Mouse (Mus musculus): Measurements from ENCODE around the gene Adamtsl2. TPM values are rescaled to one million over a fixed set of nuclear protein-coding genes. Genes with fewer than 3 reads are reported as not detected.

Gene Adamtsl2
- polyA plus RNA-seq, 2 experiments: 0.25 to 0.47 TPM

DNA sequence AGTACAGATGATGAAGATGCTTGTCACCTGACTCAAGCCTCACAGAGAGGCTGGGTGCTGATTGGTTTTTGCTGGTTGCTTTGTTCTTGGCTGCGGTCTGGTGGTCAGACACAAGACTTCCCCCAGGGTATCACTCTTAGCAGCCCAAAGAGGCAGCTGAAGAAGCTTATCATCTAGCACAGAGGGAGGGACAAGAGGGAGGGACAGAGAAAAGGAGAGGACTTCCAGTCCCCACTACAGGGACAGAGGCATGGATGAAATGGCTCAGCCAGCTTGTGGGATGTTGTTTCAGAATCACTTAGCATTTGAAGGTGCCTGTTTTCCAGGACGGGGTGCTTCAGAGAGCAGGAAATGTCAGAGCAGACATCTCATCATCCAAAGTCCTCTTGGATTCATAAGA is 867 bp upstream of the Adamtsl2 start:
- Histone ChIP-seq H3K4me2 (ENCODE audit: low read depth) (no peak overlapping the region), H3K27me3 (ENCODE audit: control insufficient read depth, insufficient read depth, low read length) (peaks cover 4% of the 10 kb centered on the region), H3K9me3 (ENCODE audit: control insufficient read depth, low read length) (no peaks in the 10 kb centered on the region), H3K4me3 (ENCODE audit: insufficient read depth in 1 of 2, low read depth in 2 of 2, low read length in 2 of 2) (no peak overlapping the region), H3K4me1 (replicated peaks; ENCODE audit: control insufficient read depth in 2 of 2, insufficient read depth in 2 of 2, low read length in 1 of 2) (no peaks in the 10 kb centered on the region), H3K9ac (replicated peaks) (no peak overlapping the region), H3K36me3 (replicated peaks; ENCODE audit: control insufficient read depth, insufficient read depth, low read depth) (no peaks in the 10 kb centered on the region), H3K27ac (no peak overlapping the region)
- no peak for DNase-seq (ENCODE audit: low read depth in 3 of 3, low spot score in 3 of 3)
- no peak for TF ChIP-seq CTCF (IDR thresholded peaks at IDR 0.05; ENCODE audit: low read depth)
- TF ChIP-seq EP300 (IDR thresholded peaks at IDR 0.05; ENCODE audit: low read depth): no peak
- no peak for ATAC-seq (ENCODE audit: insufficient read depth)
- WGBS (ENCODE audit: insufficient replicate concordance): 21% methylated on average over 2 of the region's 2 CpGs

DNA sequence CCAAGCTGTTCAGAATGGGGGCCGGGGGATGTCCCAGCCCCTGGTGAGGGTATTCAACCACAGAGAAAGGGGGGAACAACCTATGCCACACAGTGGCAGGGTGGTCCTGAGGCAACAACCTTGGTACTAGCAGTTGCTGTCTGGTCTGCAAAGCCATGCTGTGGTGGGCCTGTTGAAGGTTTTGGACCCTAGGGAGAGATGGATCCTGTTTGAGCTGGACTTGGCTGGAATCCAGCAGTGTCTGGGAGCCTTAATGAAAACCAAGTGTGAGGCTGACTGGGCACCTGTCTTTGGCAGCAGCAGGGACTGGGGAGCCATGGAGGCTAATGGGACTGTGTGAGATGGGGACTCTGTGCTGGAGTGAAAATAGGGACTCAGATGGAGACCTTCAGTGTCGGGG is 470 bp downstream of the Adamtsl2 start:
- ATAC-seq (ENCODE audit: insufficient read depth) (no peak), DNase-seq (ENCODE audit: low read depth in 3 of 3, low spot score in 3 of 3) (no peak)
- Histone ChIP-seq H3K27ac (no peak overlapping the region), H3K4me1 (replicated peaks; ENCODE audit: control insufficient read depth in 2 of 2, insufficient read depth in 2 of 2, low read length in 1 of 2) (no peaks in the 10 kb centered on the region), H3K4me3 (ENCODE audit: insufficient read depth in 1 of 2, low read depth in 2 of 2, low read length in 2 of 2) (no peak overlapping the region), H3K36me3 (replicated peaks; ENCODE audit: control insufficient read depth, insufficient read depth, low read depth) (no peaks in the 10 kb centered on the region), H3K9me3 (ENCODE audit: control insufficient read depth, low read length) (no peaks in the 10 kb centered on the region), H3K4me2 (ENCODE audit: low read depth) (no peak overlapping the region), H3K9ac (replicated peaks) (no peak overlapping the region), H3K27me3 (ENCODE audit: control insufficient read depth, insufficient read depth, low read length) (peaks cover 4% of the 10 kb centered on the region)
- TF ChIP-seq CTCF (IDR thresholded peaks at IDR 0.05; ENCODE audit: low read depth) (no peak), EP300 (IDR thresholded peaks at IDR 0.05; ENCODE audit: low read depth) (no peak)
- WGBS (ENCODE audit: insufficient replicate concordance): 44% methylated on average over 2 of the region's 2 CpGs

DNA sequence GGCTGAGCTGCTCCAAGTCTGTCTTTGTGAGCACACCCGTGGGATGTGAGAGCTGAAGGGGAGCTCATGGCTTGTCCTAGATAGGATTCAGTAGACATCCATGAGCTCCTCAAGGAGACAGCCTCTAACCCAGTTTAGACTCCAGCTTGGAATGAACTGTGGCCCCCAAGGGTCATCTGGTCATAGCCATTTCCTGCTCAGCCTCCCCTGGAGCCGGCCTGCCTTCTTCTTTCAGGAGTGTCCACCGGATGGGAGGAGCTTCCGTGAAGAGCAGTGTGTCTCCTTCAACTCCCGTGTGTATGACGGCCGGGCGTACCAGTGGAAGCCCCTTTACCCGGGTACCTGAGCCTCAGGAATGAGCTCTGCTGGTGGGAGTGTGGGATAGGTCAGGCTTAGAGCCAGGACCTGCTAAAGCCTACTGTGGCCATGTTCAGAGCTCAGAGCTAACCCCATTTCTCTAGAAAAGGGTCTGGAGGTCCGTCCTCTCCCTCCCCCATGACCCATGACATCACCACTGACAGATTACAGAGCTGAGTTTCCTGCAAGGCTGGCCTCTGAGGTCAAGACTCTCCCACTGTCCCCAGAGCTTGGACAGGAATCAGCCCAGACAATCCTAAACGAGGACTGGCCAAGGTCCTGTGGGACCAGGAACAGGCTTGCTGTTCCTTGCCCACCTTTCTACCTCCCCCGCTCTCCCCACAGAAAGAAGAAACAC is 4.7 kb downstream of the Adamtsl2 start:
- no peak overlapping the region for H3K9ac ChIP-seq (replicated peaks)
- H3K4me2 ChIP-seq (ENCODE audit: low read depth): no peak overlapping the region
- DNase-seq (ENCODE audit: low read depth in 3 of 3, low spot score in 3 of 3): no peak
- WGBS (ENCODE audit: insufficient replicate concordance): 38% methylated on average over 12 of the region's 12 CpGs
- no peaks in the 10 kb centered on the region for H3K9me3 ChIP-seq (ENCODE audit: control insufficient read depth, low read length)
- no peak for TF ChIP-seq EP300 (IDR thresholded peaks at IDR 0.05; ENCODE audit: low read depth)
- no peak for TF ChIP-seq CTCF (IDR thresholded peaks at IDR 0.05; ENCODE audit: low read depth)
- no peak for ATAC-seq (ENCODE audit: insufficient read depth)
- H3K36me3 ChIP-seq (replicated peaks; ENCODE audit: control insufficient read depth, insufficient read depth, low read depth): no peaks in the 10 kb centered on the region
- H3K27me3 ChIP-seq (ENCODE audit: control insufficient read depth, insufficient read depth, low read length): no peaks in the 10 kb centered on the region; the same call in none of the 2 replicates
- H3K4me1 ChIP-seq (replicated peaks; ENCODE audit: control insufficient read depth in 2 of 2, insufficient read depth in 2 of 2, low read length in 1 of 2): no peaks in the 10 kb centered on the region
- H3K27ac ChIP-seq: no peak overlapping the region
- H3K4me3 ChIP-seq (ENCODE audit: insufficient read depth in 1 of 2, low read depth in 2 of 2, low read length in 2 of 2): no peak overlapping the region

DNA sequence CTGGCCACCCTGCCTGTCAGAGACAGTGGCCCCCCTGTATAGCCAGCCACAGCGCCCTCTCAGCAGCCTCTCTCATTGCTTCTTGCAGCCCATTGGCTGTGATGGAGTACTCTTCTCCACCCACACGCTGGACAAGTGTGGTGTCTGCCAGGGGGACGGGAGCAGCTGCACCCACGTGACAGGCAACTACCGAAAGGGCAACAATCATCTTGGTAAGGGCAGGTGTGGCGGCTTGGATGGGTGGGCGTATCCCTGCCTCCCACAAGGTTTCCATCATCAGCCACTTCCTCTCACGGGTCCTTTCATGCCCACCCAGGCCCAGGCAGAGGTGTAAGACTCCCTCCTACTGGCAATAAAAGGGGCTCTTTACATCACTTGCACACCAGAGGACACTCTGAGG is 5.8 kb downstream of the Adamtsl2 start:
- no peak overlapping the region for H3K27ac ChIP-seq
- no peak for DNase-seq (ENCODE audit: low read depth in 3 of 3, low spot score in 3 of 3)
- no peak for ATAC-seq (ENCODE audit: insufficient read depth)
- no peaks in the 10 kb centered on the region for H3K4me1 ChIP-seq (replicated peaks; ENCODE audit: control insufficient read depth in 2 of 2, insufficient read depth in 2 of 2, low read length in 1 of 2)
- 43% methylated on average over 8 of the region's 8 CpGs for WGBS (ENCODE audit: insufficient replicate concordance)
- no peak overlapping the region for H3K9ac ChIP-seq (replicated peaks)
- no peaks in the 10 kb centered on the region for H3K36me3 ChIP-seq (replicated peaks; ENCODE audit: control insufficient read depth, insufficient read depth, low read depth)
- no peaks in the 10 kb centered on the region for H3K9me3 ChIP-seq (ENCODE audit: control insufficient read depth, low read length)
- TF ChIP-seq EP300 (IDR thresholded peaks at IDR 0.05; ENCODE audit: low read depth) (no peak), CTCF (IDR thresholded peaks at IDR 0.05; ENCODE audit: low read depth) (no peak)
- no peak overlapping the region for H3K4me3 ChIP-seq (ENCODE audit: insufficient read depth in 1 of 2, low read depth in 2 of 2, low read length in 2 of 2)
- no peaks in the 10 kb centered on the region for H3K27me3 ChIP-seq (ENCODE audit: control insufficient read depth, insufficient read depth, low read length)
- H3K4me2 ChIP-seq (ENCODE audit: low read depth): no peak overlapping the region

DNA sequence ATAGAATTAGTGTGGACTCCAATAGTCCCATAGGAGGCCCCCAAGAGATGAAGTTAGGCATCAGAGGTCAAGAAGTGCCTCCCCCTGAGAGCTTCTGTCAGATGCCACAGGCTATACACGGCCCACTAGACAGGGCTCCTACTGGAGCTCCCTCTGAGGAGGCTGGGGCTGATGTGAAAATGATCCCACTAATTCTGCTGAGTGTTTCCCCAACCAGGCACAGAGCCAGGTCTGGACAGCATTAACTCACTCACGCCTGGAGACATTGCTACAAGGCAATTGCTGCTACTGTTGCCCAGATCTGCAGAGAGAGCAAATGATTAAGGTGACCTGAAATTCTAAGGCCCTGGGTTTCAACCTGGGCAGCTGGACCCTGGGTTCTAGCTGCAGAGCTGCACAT is 6.6 kb downstream of the Adamtsl2 start:
- 23% methylated on average over 2 of the region's 2 CpGs for WGBS (ENCODE audit: insufficient replicate concordance)
- Histone ChIP-seq H3K36me3 (replicated peaks; ENCODE audit: control insufficient read depth, insufficient read depth, low read depth) (no peaks in the 10 kb centered on the region), H3K4me1 (replicated peaks; ENCODE audit: control insufficient read depth in 2 of 2, insufficient read depth in 2 of 2, low read length in 1 of 2) (no peaks in the 10 kb centered on the region), H3K9ac (replicated peaks) (no peak overlapping the region), H3K9me3 (ENCODE audit: control insufficient read depth, low read length) (no peaks in the 10 kb centered on the region), H3K4me3 (ENCODE audit: insufficient read depth in 1 of 2, low read depth in 2 of 2, low read length in 2 of 2) (no peak overlapping the region), H3K27me3 (ENCODE audit: control insufficient read depth, insufficient read depth, low read length) (no peaks in the 10 kb centered on the region), H3K27ac (no peak overlapping the region), H3K4me2 (ENCODE audit: low read depth) (no peak overlapping the region)
- DNase-seq (ENCODE audit: low read depth in 3 of 3, low spot score in 3 of 3) (no peak), ATAC-seq (ENCODE audit: insufficient read depth) (no peak)
- no peak for TF ChIP-seq EP300 (IDR thresholded peaks at IDR 0.05; ENCODE audit: low read depth)
- TF ChIP-seq CTCF (IDR thresholded peaks at IDR 0.05; ENCODE audit: low read depth): no peak

All from liver, embryonic 14.5 days (tissue).